Mouse (Mus musculus) layer of hippocampus, postnatal 25 days (tissue): ENCODE data around the gene Nipa1. TPM values are rescaled to one million over a fixed set of nuclear protein-coding genes. Genes with fewer than 3 reads are reported as not detected.
"Not testable (repeated sequence)": the region's sequence is repeated elsewhere in the genome, so short reads cannot be mapped to it uniquely, and the experiment has no call there.

Experiments used
- DNase-seq, 2 experiments: peaks; one replicate each; pipeline ENCODE4 v3.0.0; 2022; ENCODE audit warnings: mixed read lengths in 2 of 2, low spot score in 1 of 2; ENCODE audit errors: extremely low spot score in 1 of 2
- total RNA-seq, 2 experiments: library from RNA; stranded (reverse); gene quantifications; 2 replicates each; pipeline ENCODE4 v1.2.3; 2021

Gene Nipa1
- 10 to 100 TPM; 59.8 to 63.3 TPM for total RNA-seq

DNA sequence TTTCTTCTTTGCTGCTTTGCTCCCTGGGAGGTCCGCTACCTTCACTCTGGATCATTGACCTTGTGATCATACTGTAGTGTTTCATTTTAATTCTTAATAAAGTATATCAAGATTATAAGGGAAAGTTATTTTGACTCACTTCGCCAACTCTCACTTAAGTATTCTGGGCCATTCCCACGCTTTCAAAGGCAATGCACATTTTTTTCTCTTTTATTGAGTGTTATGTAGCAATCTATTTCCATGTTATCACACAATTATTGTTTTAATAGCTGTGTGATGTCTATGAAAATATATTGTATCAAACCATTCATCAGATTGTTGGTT is at the start of gene Nipa1:
Gene Nipa1 (minus strand): TSS at position 25 of the 324 bp plus-strand sequence.
- DNase-seq = no peak

GRCm38 (mm10) chr7:56066634-56067033 is 46.9 kb upstream of the Nipa1 start:
- DNase-seq = no peak

DNA sequence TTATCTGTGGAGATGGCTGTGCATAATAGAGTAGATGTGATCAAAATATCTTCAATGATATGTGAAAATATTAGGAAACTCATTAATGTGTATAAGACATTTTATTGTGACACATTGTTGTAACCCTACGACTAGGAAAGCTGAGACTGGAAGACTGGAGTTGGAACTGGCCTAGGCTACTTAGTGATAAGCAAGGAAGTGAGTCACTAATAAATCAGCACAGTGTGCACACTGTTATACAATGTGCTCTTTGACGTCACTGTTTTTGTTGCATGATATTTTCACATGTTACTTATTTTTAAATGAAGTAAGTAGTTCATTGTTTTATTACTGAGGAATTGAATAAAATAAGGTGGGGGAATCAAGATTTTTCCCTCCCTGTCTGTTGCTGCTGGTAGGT is 46.4 kb upstream of the Nipa1 start:
- no peak for DNase-seq

- no peak for DNase-seq
Observed at GRCm38 (mm10) chr7:56064876-56065275, 45.1 kb upstream of the Nipa1 start.

DNA sequence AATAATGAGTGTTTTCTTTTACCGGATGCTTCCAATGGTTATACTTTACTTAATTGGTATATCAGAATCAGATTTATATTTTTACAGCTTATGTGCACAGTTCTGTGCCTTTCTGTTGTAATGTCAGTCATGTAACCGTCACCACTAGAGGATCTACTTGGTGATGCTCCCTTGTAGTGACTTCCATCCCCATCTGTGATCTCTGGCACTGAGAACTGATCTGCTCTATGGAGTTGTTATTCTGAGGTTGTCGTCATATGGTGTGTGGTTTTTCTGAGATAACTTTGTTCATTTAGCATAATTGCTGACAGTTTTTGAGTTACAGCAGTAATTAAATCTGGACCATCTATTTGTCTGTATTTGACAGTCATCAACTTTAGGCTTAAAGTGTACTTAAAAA is 35.6 kb upstream of the Nipa1 start:
- no peak for DNase-seq

DNA sequence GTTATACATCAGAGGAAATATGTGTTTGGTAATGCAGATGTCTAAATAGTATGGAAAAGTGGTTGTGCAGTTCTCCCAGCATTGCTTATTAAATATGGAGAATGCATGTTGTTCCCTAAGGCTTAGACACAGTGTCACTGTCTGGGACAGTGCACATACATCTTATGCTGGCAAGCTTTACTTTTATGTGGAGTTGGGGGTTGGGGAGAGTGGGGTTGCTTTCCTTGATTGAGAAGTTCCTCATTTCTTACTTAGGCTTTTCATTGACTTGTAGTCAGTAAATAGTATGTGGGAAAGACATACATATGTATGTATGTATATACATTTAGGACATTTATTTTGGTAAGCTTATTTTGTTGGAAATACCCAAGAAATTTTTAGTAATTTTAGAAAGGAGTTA is 33.2 kb upstream of the Nipa1 start:
- no peak for DNase-seq

- peak in 1 of 2 experiments; percentile 20 for DNase-seq
Observed at GRCm38 (mm10) chr7:56050487-56050911, 30.7 kb upstream of the Nipa1 start.

DNA sequence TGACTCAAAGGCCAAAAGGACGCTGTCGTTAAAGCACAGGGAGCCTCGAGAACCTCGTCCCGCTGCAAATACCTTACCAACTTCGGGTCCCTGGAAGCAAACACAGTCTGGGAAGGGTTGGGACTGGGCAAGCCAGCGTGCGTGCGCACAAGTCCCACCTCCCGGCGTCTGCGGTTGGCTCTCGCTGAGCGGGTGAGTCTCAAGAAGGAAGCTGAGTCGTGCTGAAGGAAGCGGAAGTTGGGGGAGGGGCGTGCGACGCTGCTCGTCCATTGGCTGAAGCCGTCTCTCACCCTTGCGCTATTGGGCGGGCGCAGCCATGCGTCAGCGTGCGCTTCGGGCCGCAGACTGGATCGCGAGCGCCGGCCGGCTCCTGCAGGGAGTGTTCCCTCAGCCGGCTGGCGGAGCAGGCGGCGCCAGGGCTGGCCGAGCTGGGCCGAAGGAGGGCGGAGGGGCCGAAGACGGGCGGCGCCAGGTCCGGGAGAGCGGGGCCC is 30.1 kb upstream of the Nipa1 start, which contains the start of gene Herc2:
Gene Herc2 (plus strand): TSS at position 366 of the 491 bp plus-strand sequence.
- peak; percentile 96 to 97 for DNase-seq

- no peak for DNase-seq
Observed at GRCm38 (mm10) chr7:56047178-56047577, 27.4 kb upstream of the Nipa1 start.

DNA sequence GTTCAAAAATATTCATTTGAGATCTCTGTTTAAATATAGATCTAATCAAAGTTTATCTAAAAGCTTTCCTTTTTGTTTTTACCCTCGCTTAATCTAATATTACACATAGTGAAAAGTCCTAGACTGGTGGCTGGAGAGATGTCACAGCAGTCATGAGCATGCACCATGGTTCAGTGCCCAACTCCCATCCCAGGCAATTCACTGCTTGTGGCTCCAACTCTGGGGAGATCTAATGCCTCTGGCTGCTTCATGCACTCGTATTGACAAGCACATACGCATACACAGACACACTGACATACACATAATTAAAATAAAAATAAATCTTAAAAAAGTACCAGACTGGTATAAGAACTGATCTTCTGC is 24.5 kb upstream of the Nipa1 start:
- DNase-seq = no peak

DNA sequence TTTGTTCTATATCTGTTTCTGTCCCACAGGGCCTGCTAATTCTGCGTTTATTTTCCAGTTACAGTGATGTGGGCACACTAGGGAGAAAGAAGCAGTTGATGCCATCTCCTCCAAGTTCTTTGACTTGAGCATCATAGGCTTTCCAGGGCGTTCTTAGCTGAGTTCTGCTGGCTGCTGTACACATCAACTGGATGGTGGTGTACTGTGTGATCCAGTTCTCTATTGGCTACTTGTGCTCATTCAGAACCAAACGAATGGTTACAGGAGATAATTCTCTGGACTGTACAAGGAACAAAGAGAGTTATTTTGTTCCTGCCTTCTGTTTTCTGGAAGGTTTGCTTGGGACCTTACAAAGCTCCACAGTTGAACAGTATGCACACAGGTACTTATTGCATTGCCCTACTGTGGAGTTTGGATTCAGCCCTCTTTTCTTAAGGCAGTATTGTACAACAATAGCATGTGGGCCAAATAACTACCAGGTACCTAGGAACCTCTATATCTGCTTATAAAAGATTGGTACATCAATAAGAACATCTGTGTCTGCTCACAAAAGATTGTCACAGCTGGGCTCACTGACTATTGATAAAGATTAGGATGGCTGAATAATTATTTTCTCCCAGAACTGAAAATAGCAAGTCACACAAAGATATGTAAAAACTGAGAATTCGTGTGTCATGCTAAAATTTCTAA is 24.0 kb upstream of the Nipa1 start:
- no peak for DNase-seq

GRCm38 (mm10) chr7:56042353-56042752 is 22.6 kb upstream of the Nipa1 start:
- DNase-seq = peak; percentile 68 to 91

- DNase-seq = no peak
Observed at GRCm38 (mm10) chr7:56023586-56023985, 3.8 kb upstream of the Nipa1 start.

- peak; percentile 50 to 60 for DNase-seq
Observed at GRCm38 (mm10) chr7:56018972-56019929, 503 bp downstream of the Nipa1 start.

DNA sequence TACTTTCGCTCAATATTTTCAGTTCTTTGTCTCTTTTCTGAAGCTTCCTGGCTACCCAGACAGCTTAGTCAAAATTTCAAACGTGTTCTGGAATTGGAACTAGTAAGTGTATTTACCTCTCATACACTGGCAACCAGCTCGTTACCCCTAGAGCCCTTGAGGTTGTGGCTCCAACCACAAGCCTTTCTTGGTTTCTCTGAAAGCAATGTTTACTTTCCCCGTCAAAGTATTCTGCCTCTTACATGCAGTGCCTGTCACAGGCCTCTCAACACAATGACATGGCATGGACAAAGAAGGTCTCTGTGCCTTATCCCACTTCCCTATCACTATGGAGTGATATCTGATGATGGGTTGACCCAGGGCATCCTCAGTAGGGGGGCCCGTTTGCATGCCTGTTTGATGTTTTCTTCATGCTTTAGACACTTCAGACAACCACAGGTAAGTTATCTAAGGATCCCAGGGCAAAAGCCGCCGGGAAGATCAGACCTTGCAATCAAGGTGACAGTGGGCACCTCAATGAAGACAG is 1.2 kb downstream of the Nipa1 start:
- no peak for DNase-seq

GRCm38 (mm10) chr7:56017761-56018160 is 2.0 kb downstream of the Nipa1 start:
- DNase-seq = no peak

DNA sequence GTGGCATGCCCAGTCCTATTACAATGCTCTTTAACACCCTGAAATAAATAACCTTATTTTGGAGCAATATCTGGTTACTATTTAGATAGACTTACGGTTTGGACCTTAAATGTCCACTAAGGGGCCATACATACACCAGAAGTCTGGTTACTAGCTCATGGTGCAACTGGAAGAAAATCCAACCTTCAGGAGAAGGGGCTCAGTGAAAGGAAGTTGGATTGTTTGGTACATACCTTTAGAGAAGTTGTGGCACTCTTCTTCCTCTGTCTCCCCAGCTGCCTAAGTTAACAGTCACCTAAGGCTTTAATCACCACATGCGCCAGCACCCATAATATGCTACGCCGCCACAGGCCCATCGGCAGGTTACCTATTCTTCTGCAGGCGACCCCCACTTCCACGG is 3.9 kb downstream of the Nipa1 start:
- no peak for DNase-seq

DNA sequence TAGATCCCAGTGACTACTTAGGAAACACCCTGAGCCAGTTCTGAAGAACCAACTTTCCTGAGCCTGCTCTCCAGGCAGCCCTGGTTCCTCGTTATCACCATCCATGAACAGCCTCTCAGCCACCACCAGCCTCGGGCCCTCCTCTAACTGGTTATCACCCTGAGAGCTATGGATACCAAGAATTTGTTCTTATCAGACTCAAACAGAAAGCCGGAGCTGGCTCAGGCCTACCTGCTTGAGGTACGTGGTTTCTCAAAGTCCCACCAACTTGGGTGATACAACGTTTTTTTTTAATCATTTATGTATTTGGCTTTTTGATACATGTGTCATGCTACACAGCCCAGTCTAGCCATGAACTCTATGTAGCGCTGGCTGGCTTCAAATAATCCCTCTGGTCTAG is 4.6 kb downstream of the Nipa1 start:
- DNase-seq = no peak

- not testable (repeated sequence) for DNase-seq
Observed at GRCm38 (mm10) chr7:56014002-56014702, 5.6 kb downstream of the Nipa1 start.

- no peak for DNase-seq
Observed at GRCm38 (mm10) chr7:56013261-56014001, 6.3 kb downstream of the Nipa1 start.
